Mouse (Mus musculus) liver, embryonic 14.5 days (tissue): ENCODE data around the gene Ercc6l2. TPM values are rescaled to one million over a fixed set of nuclear protein-coding genes. Genes with fewer than 3 reads are reported as not detected.

Experiments used
- ATAC-seq: fragments of 200-750 bp; cut with Nextera tagmentation; 2 replicates; pipeline ENCODE4 v1.8.0; 2017; ENCODE audit warnings: moderate number of reproducible peaks, mild to moderate bottlenecking, moderate library complexity; ENCODE audit not compliant: insufficient read depth
- DNase-seq, 3 experiments: peaks; one replicate each; pipeline ENCODE4 v3.0.0-alpha.2; 2012 to 2013; ENCODE audit warnings: low read depth in 3 of 3, low spot score in 3 of 3
- H3K27ac ChIP-seq: fragments of 300-500 bp; sonication (generic); 2 replicates; pipeline ENCODE4 v1.5.1; 2014; ENCODE audit warnings: moderate library complexity, mild to moderate bottlenecking, control low read depth, inconsistent platforms
- H3K27me3 ChIP-seq: fragments of 300-500 bp; sonication (generic); 2 replicates; pipeline ENCODE4 v1.6.1; 2014; ENCODE audit warnings: mild to moderate bottlenecking, low read length, moderate library complexity; ENCODE audit not compliant: control insufficient read depth, insufficient read depth
- H3K36me3 ChIP-seq: fragments of 300-500 bp; sonication (generic); replicated peaks from 2 replicates; pipeline ENCODE4 v1.6.1; 2014; ENCODE audit warnings: low read depth; ENCODE audit not compliant: control insufficient read depth, insufficient read depth
- H3K4me1 ChIP-seq, 2 experiments: fragments of 200-500 bp in 1 of 2; fragments of 300-500 bp in 1 of 2; sonication (generic) in 1 of 2; replicated peaks; 2 replicates each; pipeline ENCODE4 v1.6.1; 2012 to 2014; ENCODE audit warnings: antibody characterized with exemption in 1 of 2, inconsistent platforms in 1 of 2, low read length in 1 of 2; ENCODE audit not compliant: control insufficient read depth in 2 of 2, insufficient read depth in 2 of 2
- H3K4me2 ChIP-seq: fragments of 300-500 bp; sonication (generic); 2 replicates; pipeline ENCODE4 v1.6.1; 2014; ENCODE audit warnings: low read depth, mild to moderate bottlenecking, control low read depth, moderate library complexity
- H3K4me3 ChIP-seq, 2 experiments: fragments of 200-500 bp in 1 of 2; fragments of 300-500 bp in 1 of 2; sonication (generic) in 1 of 2; 2 replicates each; pipeline ENCODE4 v1.5.1; 2012 to 2014; ENCODE audit warnings: low read depth in 2 of 2, low read length in 2 of 2, mild to moderate bottlenecking in 2 of 2, control low read depth in 1 of 2, inconsistent platforms in 1 of 2, moderate library complexity in 1 of 2; ENCODE audit not compliant: insufficient read depth in 1 of 2
- H3K9ac ChIP-seq: fragments of 300-500 bp; sonication (generic); replicated peaks from 2 replicates; pipeline ENCODE4 v1.6.1; 2014; ENCODE audit warnings: mild to moderate bottlenecking, control low read depth, moderate library complexity
- H3K9me3 ChIP-seq: fragments of 300-500 bp; sonication (generic); 2 replicates; pipeline ENCODE4 v1.6.1; 2016; ENCODE audit warnings: low read length, mixed read lengths; ENCODE audit not compliant: control insufficient read depth
- CTCF ChIP-seq: IDR thresholded peaks from 2 replicates; pipeline ENCODE4 v1.5.1; 2016; ENCODE audit warnings: antibody characterized with exemption, low read depth, control low read depth
- EP300 ChIP-seq: IDR thresholded peaks from 2 replicates; pipeline ENCODE4 v1.6.1; 2016; ENCODE audit warnings: antibody characterized with exemption, low read depth
- WGBS: fragments of 180-500 bp; shearing (Covaris S2); extraction: QIAGEN DNeasy Blood & Tissue Kit; methylation state at CpG from one replicate; pipeline ENCODE4 v1.1.7; 2014; ENCODE audit not compliant: insufficient replicate concordance; 5-methylcytosine and 5-hydroxymethylcytosine counted together
- polyA plus RNA-seq, 2 experiments: library from polyadenylated mRNA; depleted of rRNA in 1 of 2; stranded (reverse) in 1 of 2; unstranded in 1 of 2; fragments of >200 nt; fragmentation: Nextera tagmentation in 1 of 2; extraction: Ambion mirVana in 1 of 2; gene quantifications; 2 replicates each; pipeline versions ENCODE4 v1.2.1 to v1.2.3; 2012 to 2014

Ercc6l2 gene
- polyA plus RNA-seq, 2 experiments = 6.6 to 6.7 TPM

DNA sequence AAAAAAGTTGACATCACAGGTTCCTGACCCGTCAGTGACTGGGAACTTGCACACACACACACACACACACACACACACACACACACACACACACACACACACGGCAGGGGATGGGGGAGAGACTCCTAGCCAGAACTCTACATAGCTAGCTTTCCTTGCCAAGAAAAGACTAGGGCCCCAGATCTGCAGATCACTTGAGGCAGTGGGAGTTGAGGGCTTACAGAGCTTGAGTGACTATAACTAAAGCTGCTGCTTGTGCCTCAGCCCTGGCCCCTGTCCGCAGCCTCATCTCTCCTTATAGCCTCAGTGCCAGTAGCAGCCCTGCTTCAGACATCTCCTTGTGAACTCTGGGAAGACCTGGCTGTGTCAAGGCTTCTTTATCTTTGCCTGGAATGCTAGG lies 96.6 kb downstream of the Ercc6l2 start:
- no peak overlapping the region for H3K4me2 ChIP-seq
- TF ChIP-seq EP300 (no peak), CTCF (no peak)
- H3K4me3 ChIP-seq = no peak overlapping the region
- H3K9ac ChIP-seq = no peak overlapping the region
- H3K36me3 ChIP-seq = no peaks in the 10 kb centered on the region
- DNase-seq (no peak), ATAC-seq (no peak)
- 49% methylated on average over 3 of the region's 3 CpGs for WGBS
- H3K27me3 ChIP-seq = no peaks in the 10 kb centered on the region
- H3K9me3 ChIP-seq = no peaks in the 10 kb centered on the region
- H3K4me1 ChIP-seq = peaks cover 0 to 16% of the 10 kb centered on the region in 2 experiments; a peak in 2 of 4 replicates
- H3K27ac ChIP-seq = no peak overlapping the region

DNA sequence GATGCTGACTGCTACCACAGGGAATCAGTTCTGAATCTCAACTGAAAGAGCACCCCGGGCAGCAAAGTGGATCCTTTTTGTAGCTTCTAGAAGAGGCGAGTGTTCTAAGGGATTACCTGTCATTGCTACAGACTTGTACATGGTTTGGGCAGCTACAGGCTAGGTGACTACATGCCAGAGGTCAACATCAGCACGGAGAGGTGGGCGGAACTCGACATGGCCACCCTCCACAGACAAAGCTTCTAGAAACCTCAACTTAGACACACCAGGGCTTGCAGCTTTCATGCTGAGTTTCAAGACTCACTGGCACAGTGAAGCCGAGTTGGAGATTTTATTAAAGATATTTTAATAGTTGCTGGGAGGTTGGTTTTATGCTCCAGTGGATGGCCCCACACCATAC lies 98.1 kb downstream of the Ercc6l2 start:
- Histone ChIP-seq H3K27me3 (no peaks in the 10 kb centered on the region), H3K36me3 (no peaks in the 10 kb centered on the region), H3K4me3 (no peak overlapping the region), H3K9ac (no peak overlapping the region), H3K4me1 (peaks cover 3 to 24% of the 10 kb centered on the region in 2 experiments; a peak in 3 of 4 replicates), H3K9me3 (no peaks in the 10 kb centered on the region), H3K27ac (no peak overlapping the region), H3K4me2 (no peak overlapping the region)
- TF ChIP-seq CTCF (no peak), EP300 (no peak)
- ATAC-seq (no peak), DNase-seq (no peak)
- 64% methylated on average over 6 of the region's 6 CpGs for WGBS

DNA sequence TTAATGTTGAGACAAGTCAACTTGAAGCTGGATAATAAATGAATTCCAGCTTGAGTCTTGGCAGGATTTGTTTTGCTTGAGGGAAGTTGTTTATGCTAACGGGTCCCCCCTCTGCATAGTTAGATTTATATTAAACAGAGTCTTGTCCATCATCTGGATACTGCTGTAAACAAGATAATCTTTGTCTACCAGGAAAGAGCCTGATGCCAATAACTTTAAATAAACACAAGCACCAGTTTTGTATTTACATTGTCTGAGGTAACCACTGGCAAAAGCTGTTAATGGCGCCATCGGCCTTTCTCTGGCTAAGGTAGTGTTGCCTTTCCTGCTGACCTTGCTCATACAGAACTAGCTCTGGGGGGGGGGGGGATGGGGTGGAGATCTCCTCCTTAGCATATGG lies 100.1 kb downstream of the Ercc6l2 start:
- H3K9me3 ChIP-seq = no peaks in the 10 kb centered on the region
- H3K9ac ChIP-seq = no peak overlapping the region
- no peak for DNase-seq
- ATAC-seq = no peak
- H3K27ac ChIP-seq = no peak overlapping the region
- peaks cover 3 to 27% of the 10 kb centered on the region in 2 experiments; a peak in 3 of 4 replicates for H3K4me1 ChIP-seq
- H3K4me3 ChIP-seq = no peak overlapping the region
- TF ChIP-seq EP300 = no peak
- no peak for TF ChIP-seq CTCF
- no peaks in the 10 kb centered on the region for H3K27me3 ChIP-seq
- H3K4me2 ChIP-seq = no peak overlapping the region
- WGBS = 48% methylated on average over 3 of the region's 3 CpGs
- H3K36me3 ChIP-seq = no peaks in the 10 kb centered on the region

DNA sequence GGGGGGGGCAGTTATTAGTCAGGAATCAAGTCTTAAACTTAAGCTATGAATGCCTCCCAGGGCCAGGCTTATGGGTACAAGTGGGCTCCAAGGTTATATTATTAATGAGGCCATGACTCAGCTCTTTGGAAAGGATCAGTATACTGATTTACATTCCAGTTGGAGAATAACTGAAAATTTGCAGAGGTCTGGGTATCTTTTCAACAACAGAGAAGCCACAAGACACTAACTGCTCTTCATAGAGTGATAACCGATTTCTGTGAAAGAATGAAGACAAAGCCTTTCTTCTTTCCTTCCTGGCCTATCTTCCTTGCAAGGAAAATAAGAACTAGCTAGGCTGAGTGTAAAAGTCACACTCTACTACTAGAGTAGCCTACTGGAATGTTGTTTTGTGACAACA lies 100.6 kb downstream of the Ercc6l2 start:
- H3K4me1 ChIP-seq = peaks cover 3 to 25% of the 10 kb centered on the region in 2 experiments; a peak in 3 of 4 replicates

DNA sequence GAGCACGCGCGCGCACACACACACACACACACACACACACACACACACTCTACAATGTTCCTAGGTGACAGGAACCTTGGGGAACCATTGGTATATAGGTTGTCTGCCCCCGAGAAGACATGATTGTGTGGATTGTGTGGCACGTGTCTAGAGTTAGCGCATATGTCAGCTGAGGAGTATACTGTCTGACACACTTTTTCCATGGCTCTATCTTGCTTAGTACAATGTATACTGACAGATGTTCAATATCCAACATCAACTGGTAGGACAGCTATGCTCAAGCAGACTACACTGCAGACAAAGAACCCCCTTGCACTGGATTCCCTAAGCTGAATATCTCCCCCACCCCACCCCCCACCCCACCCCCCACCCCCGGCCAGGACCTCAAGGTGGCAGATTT lies 101.5 kb downstream of the Ercc6l2 start:
- DNase-seq (no peak), ATAC-seq (no peak)
- TF ChIP-seq CTCF = no peak
- no peak for TF ChIP-seq EP300
- Histone ChIP-seq H3K4me1 (peaks cover 3 to 25% of the 10 kb centered on the region in 2 experiments; a peak in 3 of 4 replicates), H3K36me3 (no peaks in the 10 kb centered on the region), H3K4me2 (no peak overlapping the region), H3K27me3 (no peaks in the 10 kb centered on the region), H3K27ac (no peak overlapping the region), H3K9ac (no peak overlapping the region), H3K9me3 (no peaks in the 10 kb centered on the region), H3K4me3 (no peak overlapping the region)
- 74% methylated on average over 8 of the region's 8 CpGs for WGBS

More for the DNA sequence above, 100.6 kb downstream of the Ercc6l2 start:
- no peak for DNase-seq
- no peaks in the 10 kb centered on the region for H3K27me3 ChIP-seq
- peak; percentile 54; the same call in 1 of the 2 replicates for ATAC-seq
- 22% methylated on average over 1 of the region's 1 CpGs for WGBS
- no peak overlapping the region; the same call in 1 of the 2 replicates for H3K27ac ChIP-seq
- TF ChIP-seq EP300 (peak; percentile 60), CTCF (no peak)
- H3K9ac ChIP-seq = no peak overlapping the region
- no peaks in the 10 kb centered on the region for H3K36me3 ChIP-seq
- no peak overlapping the region for H3K4me2 ChIP-seq
- H3K9me3 ChIP-seq = no peaks in the 10 kb centered on the region
- H3K4me3 ChIP-seq = no peak overlapping the region
